Mouse (Mus musculus): ENCODE data around the gene Babam2. TPM values are rescaled to one million over a fixed set of nuclear protein-coding genes. Genes with fewer than 3 reads are reported as not detected.

Babam2 gene
- total and polyA plus RNA-seq, 2 experiments from 2014 or later: 30.9 to 58.9 TPM

- Histone ChIP-seq H3K9ac (replicated peaks; ENCODE audit: low read length, poor library complexity, severe bottlenecking) (no peak overlapping the region), H3K36me3 (ENCODE audit: insufficient read depth, low read length) (no peaks in the 10 kb centered on the region), H3K27ac (ENCODE audit: low read depth, low read length) (no peak overlapping the region), H3K4me2 (ENCODE audit: low read depth, low read length, poor library complexity, severe bottlenecking) (no peak overlapping the region), H3K9me3 (ENCODE audit: low read length) (no peaks in the 10 kb centered on the region), H3K27me3 (ENCODE audit: insufficient read depth, low read length) (no peaks in the 10 kb centered on the region), H3K4me1 (ENCODE audit: insufficient read depth, low read length) (no peaks in the 10 kb centered on the region), H3K4me3 (ENCODE audit: low read depth, low read length) (no peak overlapping the region)
- no peak for DNase-seq (ENCODE audit: low spot score)
- no peak for ATAC-seq (ENCODE audit: low FRiP score)
- no peak for TF ChIP-seq CTCF (IDR thresholded peaks at IDR 0.05)
- WGBS: 86% methylated on average over 5 of the region's 5 CpGs
Measured at GRCm38 (mm10) chr5:31887590-31887989, 190.1 kb downstream of the Babam2 start.

DNA sequence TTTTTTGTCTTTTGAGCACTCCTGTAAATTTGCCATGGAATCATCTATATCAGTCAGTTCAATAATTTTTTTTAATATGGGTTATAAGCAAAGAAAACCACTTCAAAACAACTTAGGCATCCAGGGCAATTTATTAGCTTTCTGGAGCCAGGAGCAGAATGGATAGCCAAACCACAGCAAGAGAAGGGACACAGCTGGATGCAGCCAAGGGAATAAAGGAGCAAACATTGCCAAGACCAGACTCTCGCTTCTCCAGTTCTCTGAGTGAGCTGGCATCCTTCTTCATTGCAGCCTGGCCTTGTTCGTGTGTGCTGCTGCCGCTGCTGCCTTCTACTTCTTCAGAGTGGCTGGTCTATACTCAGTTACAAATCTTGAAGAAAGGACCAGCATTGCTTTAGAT lies 190.9 kb downstream of the Babam2 start:
- 78% methylated on average over 3 of the region's 3 CpGs for WGBS
- DNase-seq (ENCODE audit: low spot score) (peak; percentile 17), ATAC-seq (ENCODE audit: low FRiP score) (no peak)
- no peaks in the 10 kb centered on the region for H3K36me3 ChIP-seq (ENCODE audit: insufficient read depth, low read length)
- H3K4me3 ChIP-seq (ENCODE audit: low read depth, low read length): no peak overlapping the region
- no peak for TF ChIP-seq CTCF (IDR thresholded peaks at IDR 0.05)
- no peaks in the 10 kb centered on the region for H3K27me3 ChIP-seq (ENCODE audit: insufficient read depth, low read length)
- H3K9ac ChIP-seq (replicated peaks; ENCODE audit: low read length, poor library complexity, severe bottlenecking): no peak overlapping the region
- H3K27ac ChIP-seq (ENCODE audit: low read depth, low read length): no peak overlapping the region
- no peak overlapping the region for H3K4me2 ChIP-seq (ENCODE audit: low read depth, low read length, poor library complexity, severe bottlenecking)
- no peaks in the 10 kb centered on the region for H3K4me1 ChIP-seq (ENCODE audit: insufficient read depth, low read length)
- no peaks in the 10 kb centered on the region for H3K9me3 ChIP-seq (ENCODE audit: low read length)

GRCm38 (mm10) chr5:31892631-31893030 lies 195.1 kb downstream of the Babam2 start:
- no peaks in the 10 kb centered on the region for H3K9me3 ChIP-seq (ENCODE audit: low read length)
- no peak overlapping the region for H3K27ac ChIP-seq (ENCODE audit: low read depth, low read length)
- no peaks in the 10 kb centered on the region for H3K27me3 ChIP-seq (ENCODE audit: insufficient read depth, low read length)
- 94% methylated on average over 4 of the region's 4 CpGs for WGBS
- no peak overlapping the region for H3K4me2 ChIP-seq (ENCODE audit: low read depth, low read length, poor library complexity, severe bottlenecking)
- H3K4me3 ChIP-seq (ENCODE audit: low read depth, low read length): no peak overlapping the region
- no peaks in the 10 kb centered on the region for H3K36me3 ChIP-seq (ENCODE audit: insufficient read depth, low read length)
- no peak overlapping the region for H3K9ac ChIP-seq (replicated peaks; ENCODE audit: low read length, poor library complexity, severe bottlenecking)
- no peaks in the 10 kb centered on the region for H3K4me1 ChIP-seq (ENCODE audit: insufficient read depth, low read length)
- no peak for DNase-seq (ENCODE audit: low spot score)
- no peak for TF ChIP-seq CTCF (IDR thresholded peaks at IDR 0.05)
- ATAC-seq (ENCODE audit: low FRiP score): no peak

DNA sequence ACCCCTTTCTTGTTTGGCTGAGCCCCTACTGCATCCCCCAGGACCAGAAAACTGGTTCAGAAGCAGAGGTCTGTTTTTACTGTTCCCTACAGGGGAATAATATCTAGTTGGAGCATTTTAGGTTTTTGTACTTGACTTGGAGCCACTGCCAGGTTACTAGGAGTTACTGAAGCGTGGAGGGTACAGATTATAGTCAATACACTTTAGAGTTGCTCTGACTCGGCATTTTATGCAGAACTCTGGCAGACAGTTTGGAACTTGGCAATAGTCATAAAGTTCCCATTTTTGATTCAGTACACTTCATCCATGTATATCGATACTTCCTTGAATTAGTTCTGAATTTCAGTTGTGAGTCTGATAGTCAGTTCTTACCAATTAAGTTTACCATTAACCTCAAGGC lies 202.4 kb downstream of the Babam2 start:
- WGBS: 87% methylated on average over 3 of the region's 3 CpGs
- Histone ChIP-seq H3K4me1 (ENCODE audit: insufficient read depth, low read length) (no peaks in the 10 kb centered on the region), H3K27ac (ENCODE audit: low read depth, low read length) (no peak overlapping the region), H3K4me3 (ENCODE audit: low read depth, low read length) (no peak overlapping the region), H3K9ac (replicated peaks; ENCODE audit: low read length, poor library complexity, severe bottlenecking) (no peak overlapping the region), H3K36me3 (ENCODE audit: insufficient read depth, low read length) (no peaks in the 10 kb centered on the region), H3K9me3 (ENCODE audit: low read length) (no peaks in the 10 kb centered on the region), H3K27me3 (ENCODE audit: insufficient read depth, low read length) (no peaks in the 10 kb centered on the region), H3K4me2 (ENCODE audit: low read depth, low read length, poor library complexity, severe bottlenecking) (no peak overlapping the region)
- no peak for TF ChIP-seq CTCF (IDR thresholded peaks at IDR 0.05)
- ATAC-seq (ENCODE audit: low FRiP score) (no peak), DNase-seq (ENCODE audit: low spot score) (no peak)

DNA sequence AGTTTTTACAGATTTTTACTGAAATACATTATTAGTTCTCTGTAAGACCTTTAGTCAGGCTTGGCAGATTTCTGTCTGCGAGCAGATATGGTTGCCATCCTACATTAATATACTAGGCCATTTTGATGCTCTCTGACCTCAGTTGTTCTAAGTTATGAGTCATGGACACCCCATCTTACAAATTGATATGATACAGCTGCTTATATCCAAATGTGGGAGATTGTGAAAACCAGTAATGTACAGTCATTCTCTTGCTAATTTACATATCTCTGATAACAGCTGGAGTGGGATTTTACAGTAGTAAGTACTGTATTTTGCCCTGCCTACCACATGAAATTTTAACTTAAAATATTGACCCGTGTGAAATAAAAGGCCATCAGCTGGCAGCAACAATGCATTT lies 204.7 kb downstream of the Babam2 start:
- Histone ChIP-seq H3K9ac (replicated peaks; ENCODE audit: low read length, poor library complexity, severe bottlenecking) (no peak overlapping the region), H3K4me2 (ENCODE audit: low read depth, low read length, poor library complexity, severe bottlenecking) (no peak overlapping the region), H3K9me3 (ENCODE audit: low read length) (no peaks in the 10 kb centered on the region), H3K4me1 (ENCODE audit: insufficient read depth, low read length) (no peaks in the 10 kb centered on the region), H3K36me3 (ENCODE audit: insufficient read depth, low read length) (no peaks in the 10 kb centered on the region), H3K4me3 (ENCODE audit: low read depth, low read length) (no peak overlapping the region), H3K27ac (ENCODE audit: low read depth, low read length) (no peak overlapping the region), H3K27me3 (ENCODE audit: insufficient read depth, low read length) (no peaks in the 10 kb centered on the region)
- 80% methylated on average over 2 of the region's 2 CpGs for WGBS
- no peak for ATAC-seq (ENCODE audit: low FRiP score)
- DNase-seq (ENCODE audit: low spot score): no peak
- no peak for TF ChIP-seq CTCF (IDR thresholded peaks at IDR 0.05)

DNA sequence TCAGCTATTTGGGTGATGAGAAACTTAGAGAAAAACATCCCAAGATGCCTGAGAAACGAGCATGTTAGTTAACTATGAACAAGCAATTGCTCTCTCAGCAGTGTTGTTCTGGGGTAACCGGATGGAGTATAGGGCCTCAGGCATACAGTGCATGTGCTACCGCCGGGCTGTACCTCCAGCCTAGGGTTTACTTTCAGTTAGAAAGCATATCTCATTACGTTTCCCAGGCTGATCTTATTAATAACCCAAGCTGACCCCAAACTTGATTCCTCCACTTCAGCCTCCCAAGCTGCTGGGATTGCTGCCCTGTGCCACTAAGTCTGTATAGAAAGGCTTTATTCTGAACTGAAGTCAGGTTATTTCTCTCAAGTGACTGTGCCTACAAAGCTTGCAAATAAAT lies 205.4 kb downstream of the Babam2 start:
- WGBS: 84% methylated on average over 5 of the region's 5 CpGs
- Histone ChIP-seq H3K4me2 (ENCODE audit: low read depth, low read length, poor library complexity, severe bottlenecking) (no peak overlapping the region), H3K4me3 (ENCODE audit: low read depth, low read length) (no peak overlapping the region), H3K27ac (ENCODE audit: low read depth, low read length) (no peak overlapping the region), H3K9me3 (ENCODE audit: low read length) (no peaks in the 10 kb centered on the region), H3K4me1 (ENCODE audit: insufficient read depth, low read length) (no peaks in the 10 kb centered on the region), H3K9ac (replicated peaks; ENCODE audit: low read length, poor library complexity, severe bottlenecking) (no peak overlapping the region), H3K27me3 (ENCODE audit: insufficient read depth, low read length) (no peaks in the 10 kb centered on the region), H3K36me3 (ENCODE audit: insufficient read depth, low read length) (no peaks in the 10 kb centered on the region)
- no peak for TF ChIP-seq CTCF (IDR thresholded peaks at IDR 0.05)
- ATAC-seq (ENCODE audit: low FRiP score): no peak
- DNase-seq (ENCODE audit: low spot score): no peak
